Mouse (Mus musculus) cortical plate, adult 2 months (tissue): ENCODE measurements around the gene Hivep3. TPM values are rescaled to one million over a fixed set of nuclear protein-coding genes. Genes with fewer than 3 reads are reported as not detected.

Experiments
- H3K27ac ChIP-seq: fragments of 200-500 bp; 2 replicates; pipeline ENCODE4 v1.5.1; 2012; ENCODE audit warnings: low read length, control low read depth, inconsistent platforms; ENCODE audit not compliant: insufficient read depth
- H3K4me1 ChIP-seq: fragments of 200-500 bp; 2 replicates; pipeline ENCODE4 v1.6.1; 2011; ENCODE audit warnings: low read length; ENCODE audit not compliant: control insufficient read depth, insufficient read depth
- H3K4me3 ChIP-seq: fragments of 200-500 bp; 2 replicates; pipeline ENCODE4 v1.5.1; 2011; ENCODE audit warnings: mild to moderate bottlenecking, low read length, control low read depth; ENCODE audit not compliant: insufficient read depth
- CTCF ChIP-seq: fragments of 200-500 bp; IDR thresholded peaks from 2 replicates; pipeline ENCODE4 v1.5.1; 2011; ENCODE audit warnings: mild to moderate bottlenecking, control low read depth, low read length; ENCODE audit not compliant: insufficient read depth; ENCODE audit errors: extremely low read depth
- POLR2A ChIP-seq: fragments of 200-500 bp; IDR thresholded peaks from 2 replicates; pipeline ENCODE4 v1.6.1; 2011; ENCODE audit warnings: mild to moderate bottlenecking, low read length, control low read depth; ENCODE audit not compliant: insufficient read depth; ENCODE audit errors: extremely low read depth
- polyA plus RNA-seq: library from polyadenylated mRNA; depleted of rRNA; stranded (reverse); fragments of >200 nt; gene quantifications from 2 replicates; pipeline ENCODE4 v1.2.3, GENCODE M21; 2012

Hivep3 gene
- polyA plus RNA-seq, 1 experiment: 48.9 TPM

DNA sequence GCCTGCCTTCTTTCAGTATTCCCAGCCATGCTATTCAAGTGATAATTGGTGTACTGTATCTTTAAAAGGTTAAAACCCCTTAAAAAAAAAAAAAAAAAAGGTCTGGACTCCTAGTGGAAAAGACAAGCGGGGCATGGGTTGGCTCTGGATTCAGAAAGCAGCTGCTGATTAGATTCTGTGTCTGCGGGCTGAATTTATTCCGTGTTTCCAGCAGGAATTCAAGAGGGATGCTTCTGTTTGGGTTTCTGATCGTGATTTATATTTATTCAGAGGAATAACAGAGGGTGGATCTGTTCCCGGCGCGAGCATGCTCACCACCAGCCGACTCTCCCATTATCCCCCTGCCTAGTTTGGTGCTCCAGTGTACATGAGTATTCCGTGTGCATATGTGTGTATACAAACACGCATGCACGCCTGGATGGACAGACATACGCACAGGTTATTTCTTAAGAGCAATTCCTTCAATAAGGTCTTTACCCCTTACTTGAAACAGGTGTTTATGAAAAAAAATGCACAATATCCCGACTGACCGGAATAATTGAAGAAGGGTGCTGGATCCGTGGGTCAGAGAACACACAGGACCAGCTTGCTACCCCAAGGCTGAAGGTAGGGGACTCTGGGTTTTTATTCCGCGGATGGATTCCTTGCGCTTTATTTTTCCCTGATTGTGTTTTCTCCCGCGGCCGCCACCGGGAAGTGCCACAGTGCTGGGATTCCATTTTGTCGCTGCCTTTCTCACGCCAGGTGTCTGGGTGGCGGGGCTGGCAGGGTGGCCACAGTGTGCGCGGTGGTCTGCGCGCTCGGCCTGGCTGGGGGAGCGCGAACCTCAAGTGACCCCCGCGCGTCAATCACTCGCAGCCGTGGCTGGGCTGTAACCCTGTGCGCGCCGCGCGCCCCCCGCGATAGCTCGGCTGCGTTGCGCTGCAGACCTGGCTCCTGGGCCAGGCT, 80.9 kb downstream of the Hivep3 start:
- no peak for TF ChIP-seq CTCF
- peak; percentile 63 for TF ChIP-seq POLR2A

DNA sequence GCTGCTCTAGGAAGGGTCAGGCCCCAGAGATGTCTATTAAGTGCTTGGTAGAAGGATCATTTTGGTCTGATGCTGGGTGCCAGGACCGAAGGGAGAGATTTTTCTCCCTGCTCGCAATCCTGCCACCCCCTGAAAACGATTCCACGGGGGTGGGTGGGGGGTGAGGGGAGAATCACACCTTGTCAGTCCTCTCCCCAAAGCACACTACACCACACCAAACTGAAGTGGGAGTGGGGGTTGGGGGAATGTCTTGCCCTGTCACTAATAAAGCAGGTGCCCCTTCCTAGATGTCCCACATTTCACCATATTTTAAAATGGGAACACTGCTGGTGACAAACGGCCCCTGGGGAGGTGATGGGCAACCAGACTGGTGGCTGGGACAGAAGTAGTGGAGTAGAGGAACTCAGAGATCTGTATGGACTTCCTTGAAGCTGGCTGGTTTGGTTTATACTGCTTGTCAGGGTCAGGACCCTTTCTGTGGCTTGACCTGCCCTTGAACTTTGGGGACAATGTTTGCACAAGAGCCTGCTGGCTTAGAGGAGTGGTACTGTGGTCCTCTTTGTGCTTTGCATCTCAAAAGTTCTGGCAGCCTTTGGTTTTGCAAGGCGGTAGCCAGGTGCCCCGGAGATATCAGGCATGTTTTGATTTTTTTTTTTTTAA, 81.7 kb downstream of the Hivep3 start:
- Histone ChIP-seq H3K4me1 (peaks cover 12% of the 10 kb centered on the region; the same call in 1 of the 2 replicates), H3K4me3 (peak overlapping the region; percentile 82), H3K27ac (peak overlapping the region; percentile 98)
- TF ChIP-seq POLR2A (no peak), CTCF (no peak)

More for the DNA sequence above, 80.9 kb downstream of the Hivep3 start:
- Histone ChIP-seq H3K27ac (peak overlapping the region; percentile 98), H3K4me3 (peak overlapping the region; percentile 82), H3K4me1 (peaks cover 12% of the 10 kb centered on the region; the same call in 1 of the 2 replicates)

DNA sequence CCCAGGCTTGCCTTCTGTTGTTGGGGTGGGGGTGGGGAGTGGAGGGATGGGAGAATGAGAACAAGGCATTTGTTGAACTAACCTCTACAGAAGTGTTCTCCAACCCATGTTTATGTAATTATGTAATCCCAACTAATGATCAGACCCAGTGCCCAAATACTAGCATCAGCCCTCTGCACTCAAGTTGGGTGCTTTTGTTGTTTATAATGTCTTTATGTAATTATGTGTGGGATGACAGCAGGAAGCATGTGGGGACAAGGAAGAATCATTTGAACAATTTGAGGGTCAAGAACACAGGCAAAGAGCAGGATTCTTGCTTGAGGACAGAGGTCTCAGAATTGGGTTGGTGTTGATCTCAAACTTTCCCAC, 82.2 kb downstream of the Hivep3 start:
- H3K4me1 ChIP-seq: peaks cover 12% of the 10 kb centered on the region; the same call in 1 of the 2 replicates
- no peak for TF ChIP-seq CTCF
- TF ChIP-seq POLR2A: no peak

DNA sequence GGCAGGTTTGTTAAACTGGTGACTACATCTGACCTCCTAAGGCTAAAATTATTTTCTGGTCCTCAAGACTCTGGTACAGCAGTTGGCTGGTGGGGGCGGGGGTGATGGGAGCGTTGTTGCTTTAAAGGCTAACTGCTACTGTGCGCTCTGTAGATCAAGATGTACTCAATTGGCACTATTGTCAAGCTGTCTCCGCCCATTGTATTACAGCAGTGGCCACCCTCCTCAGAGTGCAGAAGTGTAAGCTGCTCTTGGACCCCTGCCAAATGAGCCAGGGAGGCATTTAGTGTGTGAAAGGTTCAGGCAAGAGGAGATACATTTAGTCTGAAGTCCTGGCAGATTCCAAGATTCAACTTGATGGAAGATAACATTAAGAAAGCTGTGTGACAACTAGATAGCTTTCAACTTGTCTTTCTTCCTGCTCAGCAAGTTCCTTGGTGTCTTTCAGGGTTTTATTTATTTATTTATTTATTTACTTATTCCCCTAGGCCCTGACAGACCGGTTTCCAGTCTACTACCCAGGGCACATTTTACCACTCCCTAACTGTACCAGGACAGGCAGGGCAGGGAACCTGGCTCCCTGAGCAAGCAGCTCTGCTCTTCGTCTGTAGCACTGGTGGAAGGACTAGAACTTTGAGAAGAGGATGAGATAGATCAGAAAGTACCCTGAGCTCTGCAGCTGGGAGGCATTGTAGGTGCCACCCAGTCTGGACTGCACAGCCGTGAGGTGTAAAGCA, 83.2 kb downstream of the Hivep3 start:
- TF ChIP-seq POLR2A (no peak), CTCF (no peak)
- Histone ChIP-seq H3K4me3 (peak overlapping the region; percentile 82), H3K4me1 (peaks cover 8% of the 10 kb centered on the region; the same call in 1 of the 2 replicates), H3K27ac (no peak overlapping the region)

More for the DNA sequence above, 82.2 kb downstream of the Hivep3 start:
- peak overlapping the region; percentile 82 for H3K4me3 ChIP-seq
- H3K27ac ChIP-seq: peak overlapping the region; percentile 66

DNA sequence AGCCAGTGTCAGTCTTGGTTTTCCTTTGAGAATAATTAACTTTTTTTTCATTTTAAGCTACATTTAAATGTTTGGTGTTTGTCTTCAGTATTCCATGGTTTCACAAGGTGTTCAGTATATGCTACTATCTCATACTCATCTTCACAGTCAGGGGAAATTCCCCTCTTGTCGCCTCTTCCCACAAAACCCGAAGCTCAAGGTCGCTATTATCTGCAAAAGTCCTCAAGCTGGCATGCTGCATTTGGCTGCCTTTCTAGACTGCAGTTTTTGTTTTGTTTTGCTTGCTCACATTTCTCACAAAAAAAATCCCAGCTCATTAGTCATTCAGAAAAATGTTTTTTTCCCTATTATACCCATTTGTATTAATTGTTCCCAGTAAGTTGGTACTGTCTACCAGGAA, 92.4 kb downstream of the Hivep3 start:
- no peak for TF ChIP-seq CTCF
- TF ChIP-seq POLR2A: no peak
- Histone ChIP-seq H3K27ac (no peak overlapping the region), H3K4me1 (no peaks in the 10 kb centered on the region), H3K4me3 (no peak overlapping the region)

DNA sequence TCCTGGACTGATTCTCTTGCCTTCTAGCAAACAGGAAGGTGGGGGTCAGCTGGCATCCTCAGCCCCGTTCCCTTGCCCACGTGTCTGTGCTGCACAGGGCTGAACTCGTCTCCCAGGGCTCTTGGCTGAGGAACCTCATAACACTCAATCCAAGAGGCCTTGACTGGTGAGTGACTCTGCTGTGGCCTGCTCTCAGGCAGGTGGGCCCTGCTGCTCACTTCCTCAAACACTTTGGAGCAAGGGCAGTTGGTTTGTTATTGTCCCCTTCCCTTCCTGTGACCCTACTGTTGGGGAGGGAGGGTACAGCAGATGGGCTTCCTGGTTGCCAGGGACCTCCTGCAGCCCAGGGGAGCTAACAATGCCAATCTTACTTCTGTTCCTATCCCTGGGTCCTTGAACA, 94.8 kb downstream of the Hivep3 start:
- no peak for TF ChIP-seq CTCF
- no peak for TF ChIP-seq POLR2A
- Histone ChIP-seq H3K4me1 (no peaks in the 10 kb centered on the region), H3K4me3 (no peak overlapping the region), H3K27ac (no peak overlapping the region)

DNA sequence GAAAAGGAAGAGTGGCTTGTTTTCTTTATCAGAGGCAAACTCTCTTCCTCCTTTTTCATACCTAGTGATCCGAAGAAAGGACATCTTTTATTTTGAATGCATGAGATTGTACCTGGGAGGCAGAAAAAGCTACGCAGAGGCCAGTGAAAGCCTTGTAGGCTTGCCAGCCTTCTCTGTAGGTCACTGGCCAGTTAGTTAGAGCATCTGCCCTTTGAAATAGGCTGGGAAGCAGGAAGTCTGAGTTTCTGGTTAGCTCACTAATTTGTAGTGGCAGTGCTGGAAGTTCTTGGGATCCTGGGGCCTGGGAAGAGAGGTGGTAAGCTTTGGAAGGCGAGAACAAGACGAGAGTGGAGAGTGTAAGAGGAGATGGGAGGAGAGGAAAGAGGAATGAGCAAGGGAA, 95.4 kb downstream of the Hivep3 start:
- Histone ChIP-seq H3K27ac (no peak overlapping the region), H3K4me1 (no peaks in the 10 kb centered on the region; the same call in 1 of the 2 replicates)
- TF ChIP-seq CTCF: no peak
- TF ChIP-seq POLR2A: no peak

DNA sequence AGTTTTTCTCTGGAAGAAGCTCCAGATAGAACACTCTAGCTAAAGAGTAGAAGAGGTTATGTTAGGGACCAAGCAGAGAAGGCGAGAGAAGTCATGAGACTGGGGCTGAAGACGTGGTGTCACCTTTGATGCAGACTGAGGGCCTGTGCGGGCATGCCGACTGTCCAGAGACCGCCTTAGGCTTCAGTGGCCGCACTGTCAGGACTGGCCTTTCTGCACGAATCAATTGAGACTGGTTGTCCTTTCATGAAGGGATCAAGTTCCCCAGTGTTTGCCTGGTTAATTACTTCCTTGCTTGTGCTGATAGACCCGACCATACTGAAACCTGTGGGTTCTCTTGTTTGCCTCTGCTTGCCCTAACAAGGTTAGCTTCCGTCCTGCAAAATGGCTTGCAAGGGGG, 99.7 kb downstream of the Hivep3 start:
- Histone ChIP-seq H3K4me1 (peaks cover 4% of the 10 kb centered on the region), H3K4me3 (no peak overlapping the region), H3K27ac (no peak overlapping the region)
- TF ChIP-seq CTCF: no peak
- no peak for TF ChIP-seq POLR2A

More for the DNA sequence above, 95.4 kb downstream of the Hivep3 start:
- no peak overlapping the region for H3K4me3 ChIP-seq

DNA sequence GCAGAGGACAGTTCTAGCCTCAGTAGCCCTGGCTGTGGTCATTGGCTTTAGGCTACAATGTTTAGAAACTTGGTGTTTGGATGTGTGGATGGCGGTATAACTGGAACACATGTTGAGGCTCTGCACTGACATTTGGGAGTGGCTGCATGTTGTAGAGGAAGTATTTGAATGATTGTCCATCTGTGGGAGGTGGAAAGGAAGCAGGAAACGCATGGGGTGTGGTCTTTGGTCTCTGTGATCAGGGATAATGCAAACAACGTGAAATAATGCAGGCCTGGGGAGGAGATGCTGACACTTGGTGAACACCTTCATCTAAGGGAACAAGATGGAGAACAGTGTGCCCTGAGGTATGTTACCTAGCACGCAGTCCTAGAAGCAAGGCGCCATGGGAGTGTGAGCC, 100.3 kb downstream of the Hivep3 start:
- Histone ChIP-seq H3K4me3 (no peak overlapping the region), H3K27ac (no peak overlapping the region), H3K4me1 (peaks cover 4% of the 10 kb centered on the region)
- TF ChIP-seq CTCF (no peak), POLR2A (no peak)

DNA sequence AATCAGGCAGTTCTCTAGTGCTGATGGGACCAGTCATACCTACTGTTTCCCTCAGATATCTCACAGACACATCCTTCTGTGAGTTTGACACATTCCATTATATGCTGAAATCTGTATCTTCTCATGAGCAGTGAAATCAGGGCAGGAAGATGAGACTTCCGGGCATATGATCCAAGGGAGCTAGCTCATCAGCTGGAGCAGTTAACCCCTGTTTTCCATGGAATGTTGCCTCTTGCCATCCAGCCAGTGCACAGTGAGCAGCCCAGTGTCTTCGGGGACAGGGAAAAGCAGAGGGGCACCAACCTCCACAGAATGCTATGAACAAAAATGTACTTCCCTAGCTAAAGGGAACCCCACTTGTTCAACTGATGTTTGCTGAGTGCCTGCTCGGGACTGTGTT, 102.6 kb downstream of the Hivep3 start:
- no peak overlapping the region for H3K4me3 ChIP-seq
- H3K4me1 ChIP-seq: peaks cover 4% of the 10 kb centered on the region
- no peak for TF ChIP-seq CTCF
- no peak for TF ChIP-seq POLR2A
- H3K27ac ChIP-seq: no peak overlapping the region
